In the genomic region with DNA sequence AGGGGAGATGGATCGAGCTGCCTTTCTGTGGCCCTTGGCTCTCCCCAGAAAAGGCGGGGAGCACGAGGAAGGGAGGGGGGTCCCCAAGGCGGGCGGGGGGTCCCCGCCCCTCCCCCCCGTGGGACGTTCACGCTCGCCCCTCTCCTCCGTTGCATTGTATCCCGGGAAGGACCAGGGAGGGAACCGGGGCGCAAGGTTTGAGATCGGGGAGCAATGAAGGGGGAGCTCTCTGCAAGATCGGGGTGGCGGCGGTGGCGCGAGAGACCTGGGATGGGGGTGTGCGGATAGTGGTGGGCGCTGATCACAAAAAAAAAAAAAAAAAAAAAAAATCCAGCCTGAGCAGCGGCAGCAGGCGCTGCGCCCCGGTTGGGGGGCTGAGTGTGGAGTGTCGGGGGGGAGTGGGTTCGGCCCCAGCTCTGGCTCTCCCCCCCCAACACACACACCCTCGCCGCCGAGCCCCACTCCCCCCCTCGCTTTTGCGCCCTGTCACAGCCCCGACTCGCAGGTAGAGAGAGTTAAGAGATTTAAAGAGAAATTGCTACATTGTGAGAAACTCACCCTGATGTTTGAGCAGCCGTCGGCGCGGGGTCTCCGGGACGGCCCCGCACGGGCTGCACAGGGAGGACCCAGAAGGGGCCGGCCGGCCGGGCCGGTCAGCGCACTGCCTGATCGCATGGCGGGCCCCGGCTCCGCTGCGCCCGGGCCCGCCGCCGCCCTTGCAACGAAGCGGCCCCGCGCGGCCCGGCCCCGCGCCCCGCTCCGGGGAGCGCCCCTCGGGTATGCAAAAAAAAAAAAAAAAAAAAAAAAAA, we compare ENCODE assay signal across 7 mouse cellular contexts. TPM values are rescaled to one million over a fixed set of nuclear protein-coding genes. Genes with fewer than 3 reads are reported as not detected.
DNase-seq lines count a peak whose midpoint lies in the region; ATAC-seq lines count a peak whose summit lies in the region.

Gene Bicra, minus strand, starts transcription at position 584 of the 809 bp plus-strand sequence.

- H3K4me3 ChIP-seq in embryonic facial prominence, embryonic 10.5 days = peak within 1 kb of the TSS; percentile 87
- peak within 1 kb of the TSS; percentile 87 for H3K4me3 ChIP-seq in kidney, embryonic 14.5 days (ENCODE audit: low read length)

- peak; percentile 95 for DNase-seq in adrenal gland, postnatal 14 days
- peak; percentile 89 for DNase-seq in embryonic facial prominence, embryonic 10.5 days (ENCODE audit: low spot score)
- peak; percentile 63 for DNase-seq in heart, adult 8-10 months (ENCODE audit: low spot score)
- DNase-seq in liver = peak; percentile 88
- peak; percentile 87 for DNase-seq in naive thymus-derived CD4-positive, alpha-beta T cell, adult 2 months (ENCODE audit: low read depth)
- peak; percentile 88 for DNase-seq in splenic B cell, adult 2 months (ENCODE audit: low read depth, low spot score)

- WGBS in embryonic facial prominence, embryonic 10.5 days = under 1% methylated on average over 67 of the region's 69 CpGs
- 1% methylated on average over 53 of the region's 69 CpGs for WGBS in kidney, embryonic 14.5 days

- H3K36me3 ChIP-seq in embryonic facial prominence, embryonic 10.5 days (replicated peaks) = peaks cover 11% of the 10 kb centered on the region
- peaks cover 4% of the 10 kb centered on the region; the same call in 1 of the 2 replicates for H3K36me3 ChIP-seq in kidney, embryonic 14.5 days (ENCODE audit: control insufficient read depth, insufficient read depth, low read length)
- H3K36me3 ChIP-seq in splenic B cell, adult 2 months (ENCODE audit: control insufficient read depth, insufficient read depth, low read length, poor library complexity, severe bottlenecking) = no peaks in the 10 kb centered on the region

- no peaks in the 10 kb centered on the region for H3K27me3 ChIP-seq in embryonic facial prominence, embryonic 10.5 days (replicated peaks; ENCODE audit: low read depth, poor library complexity, severe bottlenecking)
- H3K27me3 ChIP-seq in kidney, embryonic 14.5 days (ENCODE audit: control insufficient read depth, insufficient read depth, low read length) = no peaks in the 10 kb centered on the region
- no peaks in the 10 kb centered on the region for H3K27me3 ChIP-seq in splenic B cell, adult 2 months (ENCODE audit: control insufficient read depth, insufficient read depth, low read length, poor library complexity, severe bottlenecking)

- peak within 1 kb of the TSS; percentile 98 for H3K27ac ChIP-seq in embryonic facial prominence, embryonic 10.5 days (replicated peaks)
- peak within 1 kb of the TSS; percentile 97 for H3K27ac ChIP-seq in kidney, embryonic 14.5 days (ENCODE audit: low read depth, low read length)

- H3K4me1 ChIP-seq in embryonic facial prominence, embryonic 10.5 days = peaks cover 66% of the 10 kb centered on the region
- peaks cover 39% of the 10 kb centered on the region for H3K4me1 ChIP-seq in kidney, embryonic 14.5 days (ENCODE audit: control insufficient read depth, insufficient read depth, low read length)

- ATAC-seq in kidney, embryonic 14.5 days (ENCODE audit: low FRiP score, low TSS enrichment) = peak; percentile 67

- peak within 1 kb of the TSS; percentile 96 for H3K9ac ChIP-seq in kidney, embryonic 14.5 days (ENCODE audit: low read depth, low read length)

- no peaks in the 10 kb centered on the region for H3K9me3 ChIP-seq in embryonic facial prominence, embryonic 10.5 days
- H3K9me3 ChIP-seq in kidney, embryonic 14.5 days (ENCODE audit: control insufficient read depth, low read length) = no peaks in the 10 kb centered on the region

- peak within 1 kb of the TSS; percentile 82 for H3K4me2 ChIP-seq in kidney, embryonic 14.5 days (replicated peaks; ENCODE audit: low read depth, low read length)

RNA-seq across cellular contexts. Expression of gene Bicra, which starts in this region (rescaled TPM):
- 16.1 and 16.7 TPM in 2 replicates for total RNA-seq in adrenal gland, postnatal 14 days (2021)
- 8.9 and 9.2 TPM in 2 replicates for polyA plus RNA-seq in embryonic facial prominence, embryonic 10.5 days (2016; fragmentation: Nextera tagmentation; extraction: Ambion mirVana)
- total RNA-seq in heart, adult 8-10 months (2022) = 1 to 10 TPM; 5.7 to 8.6 (median 7.7) TPM
- 6.9 and 10.0 TPM in 2 replicates for polyA plus RNA-seq in kidney, embryonic 14.5 days (2014; fragmentation: Nextera tagmentation; extraction: Ambion mirVana)

Comparison
In these comparisons a context has a peak if more than half of its experiments do, and no peak if none do; other contexts are left out.
1. Peak in every context shown above with its lines: DNase-seq, ATAC-seq, H3K4me3 ChIP-seq and H3K27ac ChIP-seq.